Mouse (Mus musculus) embryonic facial prominence, embryonic 13.5 days (tissue): ENCODE measurements around the gene Mrgpra4. TPM values are rescaled to one million over a fixed set of nuclear protein-coding genes. Genes with fewer than 3 reads are reported as not detected.

Source experiments
- ATAC-seq: fragments of 200-750 bp; cut with Nextera tagmentation; 2 replicates; pipeline ENCODE4 v1.8.0; 2017; ENCODE audit warnings: low read depth; ENCODE audit not compliant: insufficient number of reproducible peaks, insufficient read depth, low FRiP score, low TSS enrichment
- H3K27ac ChIP-seq: fragments of 300-500 bp; sonication (generic); 2 replicates; pipeline ENCODE4 v1.5.1; 2015; ENCODE audit warnings: moderate library complexity, mild to moderate bottlenecking, inconsistent platforms
- H3K27me3 ChIP-seq: fragments of 300-500 bp; sonication (generic); 2 replicates; pipeline ENCODE4 v1.6.1; 2015; ENCODE audit warnings: mild to moderate bottlenecking, inconsistent platforms
- H3K36me3 ChIP-seq: fragments of 300-500 bp; sonication (generic); 2 replicates; pipeline ENCODE4 v1.6.1; 2015; ENCODE audit warnings: mild to moderate bottlenecking, inconsistent platforms
- H3K4me1 ChIP-seq: fragments of 300-500 bp; sonication (generic); 2 replicates; pipeline ENCODE4 v1.6.1; 2015; ENCODE audit warnings: inconsistent platforms
- H3K4me2 ChIP-seq: fragments of 300-500 bp; sonication (generic); 2 replicates; pipeline ENCODE4 v1.6.1; 2015; ENCODE audit warnings: moderate library complexity, mild to moderate bottlenecking, inconsistent platforms
- H3K4me3 ChIP-seq: fragments of 300-500 bp; sonication (generic); 2 replicates; pipeline ENCODE4 v1.5.1; 2015; ENCODE audit warnings: mild to moderate bottlenecking, inconsistent platforms
- H3K9ac ChIP-seq: fragments of 300-500 bp; sonication (generic); 2 replicates; pipeline ENCODE4 v1.6.1; 2015; ENCODE audit warnings: mild to moderate bottlenecking, inconsistent platforms
- H3K9me3 ChIP-seq: fragments of 300-500 bp; sonication (generic); 2 replicates; pipeline ENCODE4 v1.6.1; 2016; ENCODE audit warnings: inconsistent platforms
- WGBS: fragments of 180-500 bp; shearing (Covaris S2); methylation state at CpG from one replicate; pipeline ENCODE4 v1.1.7; 2015; ENCODE audit warnings: mixed read lengths; 5-methylcytosine and 5-hydroxymethylcytosine counted together
- polyA plus RNA-seq: library from polyadenylated mRNA; unstranded; fragments of >200 nt; fragmentation: Nextera tagmentation; extraction: Ambion mirVana; gene quantifications from 2 replicates; pipeline ENCODE4 v1.2.1, GENCODE M21; 2015

The Mrgpra4 gene
- polyA plus RNA-seq = not detected in 2 replicates

DNA sequence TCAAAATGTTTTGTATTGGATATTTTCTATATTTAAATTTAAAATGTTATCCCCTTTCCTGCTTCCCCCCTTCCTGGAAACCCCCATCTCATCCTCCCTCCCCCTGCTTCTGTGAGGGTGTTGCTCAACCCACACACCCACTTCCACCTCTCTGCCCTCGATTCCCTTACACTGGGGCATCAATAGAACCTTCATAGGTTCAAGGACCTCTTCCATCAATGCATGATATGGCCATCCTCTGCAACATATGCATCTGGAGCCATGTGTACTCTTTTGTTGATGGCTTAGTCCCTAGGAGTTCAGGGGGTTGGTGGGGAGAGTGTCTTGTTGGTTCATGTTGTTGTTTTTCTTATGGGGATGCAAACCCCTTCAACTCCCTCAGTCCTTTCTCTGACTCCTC, at the start of gene Mrgpra4:
Gene Mrgpra4, minus strand, starts transcription at position 101 of the 400 bp plus-strand sequence.
- ATAC-seq = no peak
- WGBS = 75% methylated on average over 1 of the region's 1 CpGs
- no peaks in the 10 kb centered on the region for H3K36me3 ChIP-seq

DNA sequence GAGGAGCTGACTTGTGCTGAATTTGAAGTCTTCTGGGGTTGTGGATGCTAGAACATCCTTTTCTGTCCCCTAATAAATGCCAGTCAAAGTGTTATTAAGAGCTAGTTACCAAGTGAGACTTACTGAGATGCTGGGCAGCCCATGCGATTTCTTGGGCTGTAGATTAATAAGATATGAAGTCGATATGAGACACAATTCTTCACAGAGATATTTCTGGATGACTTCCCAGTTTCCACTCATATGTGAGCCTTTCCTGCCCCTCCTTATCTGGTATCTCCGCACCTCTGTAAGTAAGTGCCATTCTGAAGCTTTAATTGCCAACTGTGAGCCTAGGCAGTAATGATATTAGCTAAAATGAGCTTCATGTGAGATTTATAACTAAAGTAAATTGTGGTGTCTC, 45.6 kb upstream of the Mrgpra4 start, which contains the start of gene Mrgprx1:
Gene Mrgprx1, minus strand, starts transcription at position 101 of the 400 bp plus-strand sequence.
- Histone ChIP-seq H3K4me1 (no peaks in the 10 kb centered on the region), H3K27ac (no peak within 1 kb of the TSS), H3K4me2 (no peak within 1 kb of the TSS), H3K36me3 (no peaks in the 10 kb centered on the region), H3K4me3 (no peak within 1 kb of the TSS), H3K9ac (no peak within 1 kb of the TSS), H3K9me3 (no peaks in the 10 kb centered on the region), H3K27me3 (no peaks in the 10 kb centered on the region)
- no peak for ATAC-seq
- 83% methylated on average over 3 of the region's 3 CpGs for WGBS

More for the DNA sequence above, at the start of gene Mrgpra4:
- Histone ChIP-seq H3K4me1 (no peaks in the 10 kb centered on the region), H3K27ac (no peak within 1 kb of the TSS), H3K4me3 (no peak within 1 kb of the TSS), H3K4me2 (no peak within 1 kb of the TSS), H3K9me3 (no peaks in the 10 kb centered on the region), H3K27me3 (no peaks in the 10 kb centered on the region), H3K9ac (no peak within 1 kb of the TSS)

DNA sequence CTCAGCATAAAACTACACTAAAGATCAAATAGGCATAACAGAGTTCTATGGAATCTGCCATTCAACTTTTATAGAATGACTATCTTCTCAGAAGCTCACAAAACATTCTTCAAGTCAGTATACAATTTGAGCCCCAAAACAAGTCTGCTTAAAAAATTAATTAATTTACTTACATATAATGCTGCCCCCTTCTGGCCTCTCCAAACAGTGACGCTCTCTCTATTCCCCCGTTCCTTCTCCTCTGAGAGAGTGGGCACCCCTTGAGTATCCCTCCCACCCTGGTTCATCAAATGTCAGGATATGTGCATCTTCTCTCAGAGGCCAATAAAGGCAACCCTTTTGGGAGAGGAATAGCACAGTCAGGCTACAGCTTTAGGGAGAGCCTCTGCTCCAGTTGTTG, 36.0 kb upstream of the Mrgpra4 start:
- H3K27me3 ChIP-seq = no peaks in the 10 kb centered on the region
- no peaks in the 10 kb centered on the region for H3K36me3 ChIP-seq
- H3K9ac ChIP-seq = no peak overlapping the region
- H3K9me3 ChIP-seq = no peaks in the 10 kb centered on the region
- H3K27ac ChIP-seq = no peak overlapping the region
- no peaks in the 10 kb centered on the region for H3K4me1 ChIP-seq
- H3K4me3 ChIP-seq = no peak overlapping the region
- no peak for ATAC-seq
- WGBS = 35% methylated on average over 2 of the region's 2 CpGs
- no peak overlapping the region for H3K4me2 ChIP-seq

DNA sequence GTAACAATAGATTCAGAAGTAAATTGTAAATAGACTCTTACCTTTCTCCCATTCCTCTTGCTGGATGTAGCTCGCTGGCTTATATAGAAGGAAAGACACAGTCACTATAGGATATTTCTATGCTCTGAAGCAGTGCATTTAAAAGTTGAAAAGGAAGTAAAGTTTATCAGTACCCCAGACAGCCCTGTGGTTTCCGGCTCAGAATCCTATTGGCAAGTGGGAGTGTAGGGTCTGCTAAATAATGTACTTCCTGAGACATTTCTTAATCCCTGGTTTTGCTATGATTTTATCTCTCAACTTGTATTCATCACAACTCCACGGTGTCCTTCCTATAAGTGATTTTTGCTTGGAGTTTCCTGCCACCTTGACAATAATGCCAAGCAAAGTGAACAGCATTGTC, 13.8 kb upstream of the Mrgpra4 start:
- H3K9me3 ChIP-seq = 0 out of 2 replicates have a peak, but pooled peaks cover 5% of the 10 kb centered on the region
- H3K4me3 ChIP-seq = no peak overlapping the region
- H3K27me3 ChIP-seq = no peaks in the 10 kb centered on the region
- WGBS = 79% methylated on average over 3 of the region's 3 CpGs
- H3K9ac ChIP-seq = no peak overlapping the region
- H3K4me2 ChIP-seq = no peak overlapping the region
- no peaks in the 10 kb centered on the region for H3K4me1 ChIP-seq
- ATAC-seq = no peak
- H3K36me3 ChIP-seq = no peaks in the 10 kb centered on the region
- no peak overlapping the region for H3K27ac ChIP-seq

DNA sequence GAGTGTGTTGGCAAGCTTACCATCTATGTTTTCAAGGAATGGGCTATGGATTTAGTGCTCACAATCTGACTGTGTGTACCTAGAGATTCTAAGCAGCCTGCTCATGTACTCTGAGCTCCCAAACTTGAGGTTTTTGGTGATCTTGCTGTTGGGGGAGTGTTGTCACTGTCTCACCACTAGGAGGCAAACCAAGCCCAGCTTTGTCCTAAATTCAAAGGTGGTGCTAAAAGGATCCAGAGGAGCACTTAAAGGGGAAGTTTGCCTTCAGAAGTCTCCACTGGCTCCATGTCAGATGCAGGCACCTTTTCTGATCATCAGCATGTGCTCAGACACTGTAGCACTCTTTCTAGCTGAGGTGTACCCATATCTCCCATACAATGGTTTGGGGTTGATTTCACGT, 4.9 kb upstream of the Mrgpra4 start:
- no peak for ATAC-seq
- H3K9ac ChIP-seq = no peak overlapping the region
- H3K36me3 ChIP-seq = no peaks in the 10 kb centered on the region
- H3K27ac ChIP-seq = no peak overlapping the region
- H3K4me2 ChIP-seq = no peak overlapping the region
- no peaks in the 10 kb centered on the region; the same call in 1 of the 2 replicates for H3K9me3 ChIP-seq
- WGBS = 50% methylated on average over 1 of the region's 1 CpGs
- no peak overlapping the region for H3K4me3 ChIP-seq
- H3K4me1 ChIP-seq = no peaks in the 10 kb centered on the region
- H3K27me3 ChIP-seq = no peaks in the 10 kb centered on the region

Other genes starting within 250 kb of the Mrgpra4 start
- gene Mrgprx1, start 45.5 kb upstream of the Mrgpra4 start, polyA plus RNA-seq = not detected in 2 replicates
- not detected in 2 replicates for gene Mrgprb5, start 186.9 kb upstream of the Mrgpra4 start, polyA plus RNA-seq
- not detected in 2 replicates for gene Mrgprb4, start 217.2 kb upstream of the Mrgpra4 start, polyA plus RNA-seq